Mouse (Mus musculus) hindbrain, embryonic 16.5 days (tissue): ENCODE data around the gene Pitpnc1. TPM values are rescaled to one million over a fixed set of nuclear protein-coding genes. Genes with fewer than 3 reads are reported as not detected.

Experiments used
- ATAC-seq: fragments of 200-750 bp; cut with Nextera tagmentation; 2 replicates; pipeline ENCODE4 v1.8.0; 2017; ENCODE audit warnings: moderate TSS enrichment, moderate library complexity
- H3K27ac ChIP-seq: fragments of 300-500 bp; sonication (generic); 2 replicates; pipeline ENCODE4 v1.5.1; 2014; ENCODE audit warnings: low read depth, mild to moderate bottlenecking, control low read depth, low read length, moderate library complexity
- H3K27me3 ChIP-seq: fragments of 300-500 bp; sonication (generic); replicated peaks from 2 replicates; pipeline ENCODE4 v1.6.1; 2014; ENCODE audit warnings: low read length; ENCODE audit not compliant: control insufficient read depth, insufficient read depth
- H3K36me3 ChIP-seq: fragments of 300-500 bp; sonication (generic); 2 replicates; pipeline ENCODE4 v1.6.1; 2014; ENCODE audit warnings: mild to moderate bottlenecking, low read length, moderate library complexity, mixed read lengths; ENCODE audit not compliant: control insufficient read depth, insufficient read depth
- H3K4me1 ChIP-seq: fragments of 300-500 bp; sonication (generic); 2 replicates; pipeline ENCODE4 v1.6.1; 2014; ENCODE audit warnings: low read depth, low read length; ENCODE audit not compliant: control insufficient read depth, insufficient read depth
- H3K4me2 ChIP-seq: fragments of 300-500 bp; sonication (generic); 2 replicates; pipeline ENCODE4 v1.6.1; 2014; ENCODE audit warnings: mild to moderate bottlenecking, low read length, control low read depth, moderate library complexity
- H3K4me3 ChIP-seq: fragments of 300-500 bp; sonication (generic); 2 replicates; pipeline ENCODE4 v1.5.1; 2014; ENCODE audit warnings: mild to moderate bottlenecking, low read length, control low read depth, moderate library complexity
- H3K9ac ChIP-seq: fragments of 300-500 bp; sonication (generic); 2 replicates; pipeline ENCODE4 v1.6.1; 2014; ENCODE audit warnings: low read depth, mild to moderate bottlenecking, control low read depth, low read length, moderate library complexity
- H3K9me3 ChIP-seq: fragments of 300-500 bp; sonication (generic); 2 replicates; pipeline ENCODE4 v1.6.1; 2014; ENCODE audit warnings: mild to moderate bottlenecking, low read length, moderate library complexity; ENCODE audit not compliant: control insufficient read depth
- WGBS: fragments of 180-500 bp; shearing (Covaris S2); extraction: QIAGEN DNeasy Blood & Tissue Kit; methylation state at CpG from one replicate; pipeline ENCODE4 v1.1.7; 2014; 5-methylcytosine and 5-hydroxymethylcytosine counted together
- polyA plus RNA-seq: library from polyadenylated mRNA; unstranded; fragments of >200 nt; fragmentation: Nextera tagmentation; extraction: Ambion mirVana; gene quantifications from 2 replicates; pipeline ENCODE4 v1.2.1, GENCODE M21; 2015

Pitpnc1 gene
- polyA plus RNA-seq, 1 experiment from 2014 or later = 43.0 TPM

DNA sequence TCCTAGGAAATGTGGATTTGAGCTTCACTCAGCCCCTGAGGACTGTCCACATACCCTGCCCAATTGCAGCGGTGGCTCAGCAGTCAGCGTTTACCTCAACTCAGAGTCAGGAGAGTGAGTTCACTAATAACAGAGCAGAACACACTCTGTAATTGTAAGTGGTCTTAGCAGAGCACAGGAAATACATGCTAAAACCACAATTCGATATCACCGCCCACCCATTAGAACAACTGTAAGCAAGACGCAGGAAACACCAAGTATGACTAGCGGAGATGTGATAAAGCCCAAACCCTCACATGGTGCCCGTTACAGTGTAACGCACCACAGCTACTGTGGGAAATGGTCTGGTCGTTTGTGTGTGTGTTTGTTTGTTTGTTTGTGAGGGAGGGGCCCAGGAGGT, 62.8 kb downstream of the Pitpnc1 start:
- ATAC-seq = no peak
- Histone ChIP-seq H3K4me1 (no peaks in the 10 kb centered on the region), H3K9ac (no peak overlapping the region), H3K27ac (no peak overlapping the region), H3K9me3 (no peaks in the 10 kb centered on the region), H3K27me3 (no peaks in the 10 kb centered on the region), H3K4me2 (no peak overlapping the region), H3K4me3 (no peak overlapping the region), H3K36me3 (no peaks in the 10 kb centered on the region)
- 90% methylated on average over 9 of the region's 9 CpGs for WGBS

DNA sequence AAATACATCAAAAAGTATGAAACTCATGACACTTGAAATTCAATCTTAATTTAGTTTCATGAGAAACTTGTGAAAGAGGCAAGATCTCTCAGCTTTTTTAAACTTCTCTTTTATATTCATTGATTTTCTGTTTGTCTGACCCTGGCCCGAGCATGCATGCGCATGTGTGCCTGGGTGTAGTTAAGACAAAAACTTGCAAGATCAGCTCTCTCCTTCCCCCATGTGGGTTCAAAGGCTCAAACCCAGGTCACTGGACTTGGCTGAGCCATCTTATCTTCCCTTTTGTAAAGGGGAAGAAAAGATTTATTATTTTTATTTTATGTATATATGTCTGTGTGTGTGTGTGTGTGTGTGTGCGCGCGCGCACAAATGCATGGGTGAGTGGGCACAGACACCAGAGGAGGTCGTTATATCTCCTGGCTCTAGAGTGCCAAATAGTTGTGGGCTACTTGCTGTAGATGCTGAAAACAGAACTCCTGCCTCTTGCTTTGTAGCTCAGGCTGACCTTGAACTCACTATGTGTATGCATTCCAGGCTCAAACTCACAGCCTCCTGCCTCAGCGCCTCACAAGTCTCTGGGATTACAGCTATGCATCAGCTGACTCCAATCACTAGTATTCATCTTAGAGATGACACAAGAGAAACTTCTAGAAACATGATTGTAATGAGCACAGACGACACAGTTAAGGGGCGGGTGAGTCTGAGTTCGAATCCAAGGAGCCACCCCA, 64.7 kb downstream of the Pitpnc1 start:
- WGBS = 97% methylated on average over 11 of the region's 11 CpGs
- Histone ChIP-seq H3K4me2 (no peak overlapping the region), H3K27ac (no peak overlapping the region), H3K4me3 (no peak overlapping the region), H3K9me3 (no peaks in the 10 kb centered on the region), H3K36me3 (no peaks in the 10 kb centered on the region), H3K9ac (no peak overlapping the region), H3K4me1 (no peaks in the 10 kb centered on the region), H3K27me3 (no peaks in the 10 kb centered on the region)
- no peak for ATAC-seq

DNA sequence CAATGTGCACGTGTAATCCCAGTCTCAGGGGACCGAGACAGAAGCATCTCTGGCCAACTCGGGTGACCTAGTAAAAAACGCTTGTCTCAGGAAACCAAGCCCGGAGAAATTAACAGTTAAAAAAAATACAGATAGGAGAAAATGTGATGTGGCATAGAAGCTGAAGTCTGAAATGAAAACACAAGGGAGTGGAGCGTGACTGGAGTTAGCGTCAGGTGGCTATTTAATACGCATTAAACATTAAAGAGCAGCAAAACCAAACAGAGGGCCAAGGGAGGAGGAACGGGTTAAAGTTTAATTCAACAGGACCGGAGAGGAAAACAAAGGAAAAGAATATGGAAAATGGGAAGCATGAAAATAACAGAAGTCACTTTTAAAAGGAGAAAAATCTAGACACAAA, 67.2 kb downstream of the Pitpnc1 start:
- Histone ChIP-seq H3K9ac (no peak overlapping the region), H3K9me3 (no peaks in the 10 kb centered on the region), H3K27ac (no peak overlapping the region), H3K4me3 (no peak overlapping the region), H3K27me3 (no peaks in the 10 kb centered on the region), H3K4me2 (no peak overlapping the region), H3K36me3 (no peaks in the 10 kb centered on the region), H3K4me1 (no peaks in the 10 kb centered on the region)
- 70% methylated on average over 10 of the region's 10 CpGs for WGBS
- ATAC-seq = no peak

DNA sequence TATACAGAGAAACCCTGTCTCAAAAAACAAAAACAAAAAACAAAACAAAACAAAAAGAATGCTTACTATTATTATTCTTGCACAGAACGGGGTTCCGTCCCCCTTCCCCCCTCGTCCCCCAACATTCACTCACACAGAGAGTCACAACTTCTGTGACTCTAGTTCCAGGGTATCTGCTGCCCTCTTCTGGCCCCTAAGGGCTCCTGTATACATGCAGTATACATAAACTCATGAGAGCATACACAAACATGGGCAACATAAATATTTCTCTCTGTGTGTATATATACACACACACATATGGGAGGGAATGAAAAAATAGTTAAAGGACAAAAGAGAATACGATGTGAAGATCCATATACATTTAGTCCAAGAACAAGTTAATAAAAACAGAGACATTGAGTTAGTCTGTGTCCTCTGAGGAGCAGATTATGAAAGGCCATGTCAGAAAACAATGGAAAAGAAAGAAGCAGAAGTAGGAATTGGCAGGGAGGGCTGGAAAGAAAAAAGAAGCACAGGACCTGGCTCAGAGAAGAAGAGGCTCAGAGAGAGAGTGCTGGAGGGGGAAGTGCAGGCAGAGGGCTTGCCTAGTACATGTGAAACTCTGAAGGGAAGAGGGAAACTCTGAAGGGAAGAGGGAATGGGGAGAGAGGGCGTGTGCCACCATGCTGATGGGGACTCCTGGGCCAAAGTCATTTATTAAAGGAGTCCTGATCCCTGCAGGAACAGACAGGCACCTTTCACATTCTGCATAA, 68.5 kb downstream of the Pitpnc1 start:
- Histone ChIP-seq H3K27me3 (no peaks in the 10 kb centered on the region), H3K27ac (no peak overlapping the region), H3K4me1 (no peaks in the 10 kb centered on the region), H3K4me3 (no peak overlapping the region), H3K9ac (no peak overlapping the region), H3K4me2 (no peak overlapping the region), H3K36me3 (no peaks in the 10 kb centered on the region), H3K9me3 (no peaks in the 10 kb centered on the region)
- 92% methylated on average over 5 of the region's 5 CpGs for WGBS
- no peak for ATAC-seq

DNA sequence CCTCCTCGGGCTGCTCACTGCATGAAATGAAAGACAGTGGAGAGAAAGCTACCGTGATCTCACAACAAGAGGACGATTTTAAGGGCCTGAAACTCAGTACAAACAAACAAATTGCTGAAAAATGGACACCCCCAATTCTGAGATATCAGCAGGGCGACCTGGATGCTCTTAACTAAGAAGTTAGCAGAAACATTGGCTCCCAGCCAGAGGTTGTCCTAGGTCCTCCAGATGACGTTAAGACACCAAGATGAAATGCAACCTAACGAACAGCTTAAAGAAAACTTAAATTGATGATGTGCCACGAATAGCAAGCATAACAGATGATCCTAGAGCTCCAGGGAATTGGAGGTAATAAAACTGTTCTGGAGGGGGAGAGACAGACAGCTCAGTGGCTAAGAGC, 69.7 kb downstream of the Pitpnc1 start:
- WGBS = 74% methylated on average over 7 of the region's 7 CpGs
- no peak overlapping the region for H3K27ac ChIP-seq
- H3K27me3 ChIP-seq = no peaks in the 10 kb centered on the region
- no peaks in the 10 kb centered on the region for H3K9me3 ChIP-seq
- H3K4me1 ChIP-seq = no peaks in the 10 kb centered on the region
- no peaks in the 10 kb centered on the region for H3K36me3 ChIP-seq
- no peak for ATAC-seq
- H3K4me3 ChIP-seq = no peak overlapping the region
- no peak overlapping the region for H3K9ac ChIP-seq
- no peak overlapping the region for H3K4me2 ChIP-seq

DNA sequence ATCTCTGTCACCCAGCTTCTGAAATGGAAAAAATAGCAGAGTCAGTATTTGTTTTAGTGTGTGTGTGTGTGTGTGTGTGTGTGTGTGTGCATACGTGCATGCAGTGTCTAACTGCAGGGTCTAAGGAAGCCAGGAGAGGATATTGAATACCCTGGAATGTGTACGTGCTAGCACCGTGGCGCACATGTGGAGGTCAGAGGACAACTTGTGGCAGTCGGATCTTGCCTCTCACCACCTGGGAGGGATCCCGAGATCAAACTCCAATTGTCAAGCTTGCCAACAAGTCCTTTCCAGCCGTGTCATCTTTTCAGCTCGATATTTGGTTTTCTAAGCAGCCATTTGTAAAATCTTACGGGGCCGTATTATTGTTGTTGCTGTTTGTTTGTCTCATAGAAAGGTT, 70.5 kb downstream of the Pitpnc1 start:
- Histone ChIP-seq H3K27ac (no peak overlapping the region), H3K4me1 (no peaks in the 10 kb centered on the region), H3K36me3 (no peaks in the 10 kb centered on the region), H3K27me3 (no peaks in the 10 kb centered on the region), H3K9me3 (no peaks in the 10 kb centered on the region), H3K4me2 (no peak overlapping the region), H3K9ac (no peak overlapping the region), H3K4me3 (no peak overlapping the region)
- WGBS = 81% methylated on average over 10 of the region's 10 CpGs
- no peak for ATAC-seq

DNA sequence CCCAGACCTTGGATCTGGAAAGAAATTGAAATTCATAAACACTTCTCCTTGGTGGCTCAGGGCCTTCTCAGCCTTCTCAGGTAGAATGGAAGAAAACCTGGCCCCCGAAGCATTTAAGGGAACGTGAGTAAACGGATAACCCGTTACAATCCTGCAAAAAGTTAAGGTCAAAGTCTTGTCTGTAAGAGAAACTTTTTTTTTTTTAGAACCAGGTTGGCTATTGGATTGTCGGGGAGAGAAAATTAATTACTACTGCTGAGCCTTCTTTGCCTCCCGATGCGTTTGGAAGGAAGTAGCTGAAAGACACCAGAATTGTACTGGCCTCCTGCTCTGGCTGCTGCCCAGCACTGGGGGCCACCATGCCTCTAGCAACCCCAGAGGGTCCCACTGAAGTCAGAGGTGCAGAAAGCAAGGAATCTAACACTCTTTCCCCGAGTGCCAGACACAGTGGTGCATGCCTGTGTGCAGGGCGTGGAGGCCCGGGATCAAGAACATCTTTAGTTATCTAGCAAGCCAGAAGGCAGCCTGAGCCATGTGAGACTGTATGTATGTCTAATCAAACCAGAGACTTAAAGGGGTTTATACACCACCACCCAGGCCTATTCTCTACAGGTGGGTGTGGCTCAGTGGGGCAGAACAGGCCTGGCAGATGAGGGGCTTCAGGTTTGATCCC, 73.0 kb downstream of the Pitpnc1 start:
- Histone ChIP-seq H3K4me1 (no peaks in the 10 kb centered on the region), H3K27me3 (no peaks in the 10 kb centered on the region), H3K9me3 (no peaks in the 10 kb centered on the region), H3K36me3 (no peaks in the 10 kb centered on the region), H3K4me3 (no peak overlapping the region), H3K27ac (no peak overlapping the region), H3K9ac (no peak overlapping the region), H3K4me2 (no peak overlapping the region)
- WGBS = 75% methylated on average over 10 of the region's 10 CpGs
- no peak for ATAC-seq

DNA sequence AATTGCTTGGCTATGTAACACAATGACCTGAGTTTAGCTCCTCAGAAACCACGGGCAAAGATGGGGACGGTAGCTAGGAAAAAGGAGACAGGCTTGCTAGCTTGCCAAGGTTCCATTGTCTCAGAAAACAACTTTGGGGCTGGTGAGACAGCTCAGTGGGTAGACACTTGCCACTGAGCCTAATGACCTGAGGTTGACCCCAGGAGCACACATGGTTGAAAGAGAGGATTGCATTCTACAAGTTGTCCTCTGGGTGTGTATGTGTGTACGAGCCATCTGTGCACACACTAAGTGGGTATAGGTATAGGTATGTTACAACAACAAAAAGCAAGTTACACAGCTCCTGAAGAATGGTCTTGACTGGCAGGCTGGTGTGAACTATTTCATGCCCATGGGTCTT, 76.3 kb downstream of the Pitpnc1 start:
- Histone ChIP-seq H3K27me3 (no peaks in the 10 kb centered on the region), H3K4me3 (no peak overlapping the region), H3K36me3 (no peaks in the 10 kb centered on the region), H3K9me3 (no peaks in the 10 kb centered on the region), H3K4me1 (peaks cover 7% of the 10 kb centered on the region), H3K4me2 (no peak overlapping the region), H3K27ac (no peak overlapping the region), H3K9ac (no peak overlapping the region)
- 82% methylated on average over 3 of the region's 3 CpGs for WGBS
- no peak for ATAC-seq

DNA sequence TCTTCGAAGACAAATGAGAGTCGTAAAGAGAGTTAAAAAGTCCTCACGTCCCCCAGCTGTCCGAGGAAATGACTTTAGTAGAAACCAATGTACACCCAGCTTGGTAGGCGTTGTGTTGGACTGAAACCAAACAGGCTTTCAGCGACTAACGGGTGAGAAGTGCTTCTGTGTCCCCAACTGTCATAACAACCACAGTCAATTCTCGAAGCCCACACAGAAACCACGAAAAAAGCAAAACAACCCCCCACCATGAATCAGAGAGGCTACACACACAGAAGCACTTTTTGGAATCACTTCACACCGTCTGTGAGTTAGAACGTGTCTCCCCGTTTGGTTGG, 76.7 kb downstream of the Pitpnc1 start:
- Histone ChIP-seq H3K27me3 (no peaks in the 10 kb centered on the region), H3K36me3 (no peaks in the 10 kb centered on the region), H3K4me2 (no peak overlapping the region), H3K9ac (no peak overlapping the region), H3K27ac (no peak overlapping the region), H3K4me1 (peaks cover 7% of the 10 kb centered on the region), H3K9me3 (no peaks in the 10 kb centered on the region), H3K4me3 (no peak overlapping the region)
- WGBS = 75% methylated on average over 12 of the region's 12 CpGs
- no peak for ATAC-seq
